Mouse (Mus musculus): ENCODE measurements around the gene Trappc1.
"Not testable (repeated sequence)": the region's sequence is repeated elsewhere in the genome, so short reads cannot be mapped to it uniquely, and the experiment has no call there.

The Trappc1 gene

DNA sequence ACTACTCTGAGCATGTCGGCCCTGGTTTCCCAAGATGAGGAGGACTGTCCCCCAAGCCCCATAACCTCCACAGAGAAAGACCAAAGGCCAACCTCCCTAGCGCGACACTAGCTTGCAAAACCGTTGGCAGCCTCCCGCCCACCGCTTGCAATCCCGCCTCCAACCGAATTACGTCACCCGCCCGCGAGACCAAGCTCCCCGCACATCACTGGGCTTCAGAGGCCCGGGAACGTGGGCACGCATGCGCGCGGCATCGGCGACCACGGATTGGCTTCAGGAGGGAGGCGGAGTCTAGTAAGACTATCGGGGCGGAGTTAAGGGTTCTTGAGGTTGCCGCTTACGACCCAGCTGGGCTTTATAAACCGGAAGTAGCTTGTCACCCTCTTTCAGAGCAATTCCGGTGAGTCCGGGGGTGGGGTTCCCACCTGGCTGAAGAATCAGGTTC is at the start of gene Trappc1, which contains the start of gene Cntrob:
Gene Trappc1 (plus strand): TSS at position 314 of the 445 bp plus-strand sequence.
Gene Cntrob (minus strand): TSS at position 109 of the 445 bp plus-strand sequence.
- DNase-seq: peak; percentile 99

DNA sequence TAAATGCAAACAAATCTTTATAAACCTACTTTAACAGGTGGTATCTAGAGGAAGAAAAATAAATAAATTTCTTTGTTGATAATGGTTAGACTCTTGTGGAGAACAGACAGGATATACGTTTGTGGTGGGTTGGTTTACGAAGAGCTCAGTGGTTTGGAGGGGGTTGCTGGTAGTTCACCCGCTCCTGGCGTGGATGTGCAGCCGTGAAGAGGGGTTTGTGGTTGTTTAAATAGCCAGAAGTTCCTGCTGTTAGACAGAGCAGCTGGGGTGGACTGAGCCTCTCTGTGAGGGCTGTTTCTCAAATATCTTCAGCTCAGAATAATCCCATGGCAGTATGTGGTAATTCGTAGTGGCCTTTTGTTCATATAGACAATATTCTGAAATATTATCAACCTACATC is 48.1 kb upstream of the Trappc1 start:
- DNase-seq: no peak

DNA sequence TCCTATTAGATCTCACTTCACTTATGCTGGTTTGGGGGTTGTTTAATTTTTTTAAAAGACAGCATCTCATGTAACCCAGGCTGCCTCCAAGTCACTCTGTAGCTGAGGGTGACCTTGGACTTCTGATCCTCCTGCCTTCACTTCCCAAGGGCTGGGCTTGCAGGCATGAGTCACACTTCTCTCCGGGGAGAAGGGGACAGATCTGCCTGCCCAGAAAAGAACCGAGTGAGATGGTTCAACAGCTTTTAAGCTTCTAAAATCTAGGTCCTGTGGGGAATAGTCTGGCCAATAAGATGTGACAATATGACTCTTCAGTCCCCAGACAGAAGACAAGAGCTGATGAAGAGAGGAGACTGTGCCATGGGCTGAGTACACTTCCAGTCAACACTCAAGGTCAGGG is 47.7 kb upstream of the Trappc1 start:
- DNase-seq: no peak

DNA sequence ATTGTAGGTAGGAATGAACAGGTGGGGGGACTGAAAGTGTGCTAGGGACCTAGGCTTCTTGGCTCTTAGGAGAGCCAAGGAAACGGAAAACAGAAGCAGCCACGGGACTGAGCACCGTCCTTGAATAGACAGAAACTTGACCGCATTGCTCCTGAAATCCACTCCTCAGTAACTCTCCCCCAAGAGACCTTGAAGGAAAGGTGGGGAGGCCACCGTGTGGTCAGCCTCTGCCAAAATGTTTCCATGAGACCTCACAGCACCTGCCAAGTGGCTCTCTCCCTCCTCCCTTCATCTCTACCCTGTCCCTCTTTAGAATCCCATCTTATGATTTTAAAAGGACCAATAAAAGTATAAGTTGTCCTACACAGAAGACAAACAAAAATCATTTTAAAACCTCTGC is 46.5 kb upstream of the Trappc1 start:
- DNase-seq: no peak

DNA sequence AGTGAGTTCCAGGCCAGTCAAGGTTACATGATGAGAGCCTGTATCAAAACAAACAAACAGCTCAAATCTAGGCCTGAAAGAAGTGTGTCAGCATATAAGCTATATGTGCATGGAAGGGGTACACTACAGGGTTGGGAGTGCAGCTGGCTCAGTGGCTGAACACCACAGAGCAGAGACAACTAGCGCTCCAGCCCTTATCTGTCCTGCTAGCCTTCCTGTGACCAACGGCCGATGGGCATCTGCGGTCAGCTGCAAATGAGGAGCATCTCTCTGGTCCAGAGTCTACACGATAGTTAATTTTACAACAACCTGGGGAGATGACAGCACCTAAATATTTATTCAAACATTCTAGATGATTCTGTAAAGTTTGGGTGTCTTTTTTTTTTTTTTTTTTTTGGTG is 32.7 kb upstream of the Trappc1 start:
- DNase-seq: no peak

DNA sequence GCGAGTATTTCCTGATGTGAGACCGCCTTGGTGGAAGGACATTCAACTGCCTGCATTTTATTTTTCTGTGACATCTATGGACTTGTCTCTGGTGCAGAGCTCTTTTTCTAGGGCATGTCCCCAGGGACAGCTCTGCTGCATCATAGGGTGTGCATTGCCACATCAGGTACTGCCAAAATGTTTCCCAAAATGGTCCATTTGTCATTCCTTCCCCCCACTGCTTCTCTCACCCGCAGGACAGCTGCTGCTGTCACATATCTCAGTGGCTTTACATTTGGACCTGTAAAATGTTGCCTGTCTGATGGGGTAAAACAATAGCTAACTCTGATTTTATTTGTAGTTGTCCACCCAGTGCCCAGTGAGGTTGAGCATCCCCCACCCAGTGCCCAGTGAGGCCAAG is 28.5 kb upstream of the Trappc1 start:
- no peak for DNase-seq

DNA sequence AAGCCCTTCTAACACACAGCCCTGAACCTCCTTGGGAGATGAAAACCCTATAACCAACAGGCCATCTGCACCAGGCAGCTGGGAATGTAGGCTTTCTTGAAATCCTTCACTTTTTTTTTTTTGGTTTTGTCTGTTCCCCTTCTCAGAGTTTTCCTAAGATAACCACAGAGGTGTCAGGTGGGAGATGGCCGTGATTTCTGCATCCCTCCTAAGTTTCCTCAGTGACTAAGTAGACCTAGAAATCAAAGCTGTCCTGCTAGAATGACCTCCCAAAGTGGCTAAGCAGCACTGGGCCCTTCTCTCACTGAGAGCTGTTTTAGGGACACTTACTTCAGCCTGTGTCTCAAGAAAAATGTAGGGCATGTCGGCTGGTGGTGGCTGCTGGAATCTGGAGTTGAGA is 26.0 kb upstream of the Trappc1 start:
- DNase-seq: no peak

- no peak for DNase-seq
Observed at GRCm38 (mm10) chr11:69298231-69298630, 25.5 kb upstream of the Trappc1 start.

DNA sequence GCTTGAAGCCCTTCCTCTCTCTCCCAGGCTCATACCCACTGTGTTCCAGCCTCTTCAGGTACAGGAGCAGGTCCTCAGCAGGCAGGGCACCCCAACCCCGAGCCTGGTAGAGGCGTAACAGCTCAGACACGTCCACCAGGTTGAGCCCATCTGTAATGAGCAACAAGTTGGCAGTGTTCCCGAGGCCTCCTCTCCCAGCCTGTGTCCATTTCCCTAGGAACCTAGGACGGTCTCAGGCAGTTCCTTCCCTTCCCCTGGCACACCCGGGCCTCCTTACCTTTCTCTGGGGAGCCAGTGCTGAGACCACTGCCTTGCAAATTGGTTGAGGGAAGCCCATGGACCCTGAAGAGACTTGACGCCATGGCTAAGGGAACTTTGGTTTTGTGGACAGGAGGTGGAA is 21.0 kb upstream of the Trappc1 start:
- DNase-seq: no peak

GRCm38 (mm10) chr11:69305291-69305690 is 18.5 kb upstream of the Trappc1 start:
- no peak for DNase-seq

DNA sequence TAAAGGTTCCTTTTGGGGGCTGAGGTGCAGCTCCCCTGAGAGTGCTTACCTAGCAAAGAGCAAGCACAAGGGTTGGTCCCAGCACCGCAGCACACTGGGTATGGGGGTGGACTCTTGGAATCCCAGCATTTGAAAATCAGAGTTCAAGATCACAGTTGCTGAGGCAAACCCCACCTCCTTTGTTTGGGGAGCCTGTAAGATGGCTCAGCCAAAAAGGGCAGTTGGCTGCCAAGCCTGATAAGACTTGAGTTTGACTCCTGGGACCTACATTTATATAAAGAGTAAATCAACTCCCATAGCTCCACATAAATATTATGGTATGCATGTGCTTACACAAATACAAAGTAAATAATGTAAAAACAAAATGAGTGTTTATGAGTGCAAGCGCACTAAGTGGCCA is 17.7 kb upstream of the Trappc1 start:
- no peak for DNase-seq

GRCm38 (mm10) chr11:69311266-69311665 is 12.5 kb upstream of the Trappc1 start:
- DNase-seq: no peak

- DNase-seq: no peak
Observed at GRCm38 (mm10) chr11:69316361-69316760, 7.4 kb upstream of the Trappc1 start.

DNA sequence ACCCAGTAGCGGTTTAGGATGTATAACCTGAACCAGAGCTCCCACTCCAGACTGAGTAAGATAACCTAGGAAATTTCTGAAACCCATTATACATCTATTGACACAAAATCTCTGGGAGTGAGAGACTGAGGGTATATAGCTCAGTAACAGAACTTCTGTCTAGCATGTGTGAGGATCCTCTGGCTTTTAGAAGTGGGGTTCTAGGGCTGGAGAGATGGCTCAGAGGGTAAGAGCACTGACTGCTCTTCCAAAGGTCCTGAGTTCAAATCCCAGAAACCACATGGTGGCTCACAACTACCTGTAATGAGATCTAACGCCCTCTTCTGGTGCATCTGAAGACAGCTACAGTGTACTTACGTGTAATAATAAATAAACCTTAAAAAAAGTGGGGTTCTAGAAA is 5.8 kb upstream of the Trappc1 start:
- DNase-seq: not testable (repeated sequence)

DNA sequence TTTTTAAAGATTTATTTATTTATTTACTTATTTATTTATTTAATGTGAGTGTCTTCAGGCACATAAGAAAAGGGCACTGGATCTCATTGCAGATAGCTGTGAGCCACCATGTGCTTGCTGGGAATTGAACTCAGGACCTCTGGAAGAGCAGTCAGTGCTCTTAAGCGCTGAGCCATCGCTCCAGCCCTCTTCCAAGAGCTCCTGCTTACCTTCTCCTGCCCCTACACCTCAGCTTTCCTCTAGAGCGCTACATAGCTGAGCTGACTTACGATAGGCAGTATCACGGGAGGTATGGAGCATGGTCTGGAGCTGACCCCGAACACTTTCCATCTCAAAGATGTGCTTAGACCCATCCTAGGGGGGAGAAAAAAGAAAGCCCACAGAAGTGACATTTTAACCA is 2.2 kb upstream of the Trappc1 start:
- no peak for DNase-seq

GRCm38 (mm10) chr11:69322010-69322409 is 1.8 kb upstream of the Trappc1 start:
- no peak for DNase-seq

- no peak for DNase-seq
Observed at GRCm38 (mm10) chr11:69322693-69323471, 898 bp upstream of the Trappc1 start.

GRCm38 (mm10) chr11:69324749-69325148 is 969 bp downstream of the Trappc1 start:
- no peak for DNase-seq

- DNase-seq: peak; percentile 94 to 95
Observed at GRCm38 (mm10) chr11:69325628-69326407, 2.0 kb downstream of the Trappc1 start, which contains the start of gene Kcnab3. Kcnab3 (plus strand) TSS chr11:69326258.

DNA sequence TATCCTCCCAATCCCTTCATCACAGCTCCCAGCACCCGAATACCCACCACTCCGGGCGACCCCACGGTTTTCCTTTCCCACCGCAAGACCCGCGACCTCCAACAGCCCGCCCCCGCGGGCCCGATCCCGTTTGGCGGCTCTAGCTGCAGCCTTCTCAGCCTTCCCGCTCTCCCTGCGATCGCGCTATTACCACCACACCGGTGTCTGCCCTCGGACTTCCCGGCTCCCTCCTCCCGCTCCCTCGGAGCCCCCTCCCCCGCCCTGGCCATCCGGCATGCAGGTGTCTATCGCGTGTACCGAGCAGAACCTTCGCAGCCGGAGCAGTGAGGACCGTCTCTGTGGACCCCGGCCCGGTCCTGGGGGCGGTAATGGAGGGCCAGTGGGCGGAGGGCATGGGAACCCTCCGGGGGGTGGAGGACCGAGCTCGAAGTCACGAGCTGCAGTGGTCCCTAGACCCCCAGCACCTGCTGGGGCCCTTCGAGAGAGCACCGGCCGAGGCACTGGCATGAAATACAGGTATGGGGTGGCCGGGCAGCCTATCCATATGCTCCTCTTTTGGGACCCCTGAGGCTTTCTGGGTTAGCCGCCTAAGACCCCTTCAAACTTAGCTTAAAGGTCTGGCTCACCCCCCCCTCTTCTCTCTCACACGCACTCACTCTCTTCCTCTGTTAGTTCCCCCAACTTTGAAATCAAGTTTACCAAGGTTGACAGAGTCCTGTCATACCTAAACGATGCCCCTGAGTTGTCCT is 2.8 kb downstream of the Trappc1 start:
- peak in 1 of 2 experiments; percentile 41 for DNase-seq

GRCm38 (mm10) chr11:69327157-69327442 is 3.3 kb downstream of the Trappc1 start:
- no peak for DNase-seq

GRCm38 (mm10) chr11:69327648-69328047 is 3.9 kb downstream of the Trappc1 start:
- DNase-seq: no peak

DNA sequence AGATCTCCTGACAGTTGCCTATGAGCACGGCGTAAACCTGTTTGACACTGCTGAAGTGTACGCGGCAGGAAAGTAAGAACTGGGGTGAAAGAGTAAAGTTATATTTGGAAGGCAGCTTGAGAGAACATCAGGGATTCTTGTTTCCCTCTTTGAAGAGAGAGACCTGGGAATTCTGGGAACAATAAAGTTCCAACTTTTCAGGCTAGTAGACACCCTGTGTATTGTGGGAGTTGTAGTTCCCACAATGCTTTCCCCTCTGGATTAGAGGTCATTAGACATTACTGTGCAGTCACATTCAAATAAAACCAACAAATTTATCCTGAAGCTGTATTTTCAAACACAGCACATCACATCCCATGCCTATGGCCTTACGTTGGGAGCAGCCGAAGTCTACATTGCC is 4.7 kb downstream of the Trappc1 start:
- DNase-seq: no peak

Data from kidney, postnatal 36 days (tissue).